Mouse (Mus musculus): ENCODE data around the gene Srcin1. TPM values are rescaled to one million over a fixed set of nuclear protein-coding genes. Genes with fewer than 3 reads are reported as not detected.

The Srcin1 gene
- polyA plus RNA-seq, 1 experiment from 2014 or later, result 0.49 TPM

DNA sequence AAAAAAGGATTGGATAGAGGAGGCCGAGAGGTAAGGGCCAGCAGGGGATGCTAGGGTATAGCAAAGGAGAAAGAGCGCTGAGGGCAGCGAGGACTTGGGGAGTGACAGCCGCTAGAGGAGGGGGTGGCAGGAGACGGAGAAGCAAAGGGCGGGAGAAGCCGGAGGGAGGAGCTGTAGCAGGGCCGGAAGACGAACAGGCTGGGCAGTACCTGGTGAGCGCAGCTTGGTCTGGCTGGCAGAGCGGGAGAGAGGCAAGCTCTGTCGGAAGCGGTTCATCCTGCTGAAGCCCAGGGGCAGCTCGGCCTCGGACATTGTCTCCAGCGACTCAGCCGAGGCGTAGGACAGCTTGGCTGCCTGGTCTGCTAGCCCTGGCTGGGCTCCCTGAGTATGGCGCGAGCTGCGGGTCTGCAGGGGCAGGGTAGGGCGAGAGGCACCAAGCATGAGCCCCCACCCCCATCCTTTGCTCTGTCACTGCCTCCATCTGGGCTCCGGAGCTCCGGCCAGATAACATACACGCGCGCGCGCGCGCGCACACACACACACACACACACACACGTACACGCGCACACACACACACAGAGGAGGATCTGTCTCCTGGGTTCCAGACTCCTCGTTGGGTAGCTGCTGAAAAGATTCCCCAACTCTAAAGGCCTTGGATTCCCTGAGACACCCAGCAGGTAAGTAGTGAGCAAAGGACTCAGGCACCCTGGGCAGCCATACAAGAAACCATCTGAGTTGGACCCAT is 39.0 kb downstream of the Srcin1 start:
- Histone ChIP-seq H3K4me1 (replicated peaks; ENCODE audit: control insufficient read depth, insufficient read depth) (peaks cover 5% of the 10 kb centered on the region; the same call in 1 of the 2 replicates), H3K27ac (replicated peaks) (no peak overlapping the region), H3K9me3 (ENCODE audit: control insufficient read depth, low read length) (no peaks in the 10 kb centered on the region), H3K9ac (ENCODE audit: low read length) (peak overlapping the region; percentile 45; the same call in 1 of the 2 replicates), H3K36me3 (ENCODE audit: control insufficient read depth, insufficient read depth, low read length) (no peaks in the 10 kb centered on the region), H3K4me2 (replicated peaks; ENCODE audit: low read depth) (peak overlapping the region; percentile 47), H3K27me3 (ENCODE audit: control insufficient read depth, insufficient read depth, low read length) (peaks cover 19% of the 10 kb centered on the region; the same call in 1 of the 2 replicates), H3K4me3 (ENCODE audit: low read depth, low read length) (peak overlapping the region; percentile 31)
- ATAC-seq (ENCODE audit: low FRiP score, low TSS enrichment), result peak; percentile 30; the same call in 1 of the 2 replicates
- TF ChIP-seq EP300 (optimal IDR thresholded peaks at IDR 0.05) (no peak), CTCF (IDR thresholded peaks at IDR 0.05; ENCODE audit: low read depth) (peak; percentile 49)
- DNase-seq (ENCODE audit: low spot score), result peak; percentile 35
- 2% methylated on average over 31 of the region's 36 CpGs for WGBS

DNA sequence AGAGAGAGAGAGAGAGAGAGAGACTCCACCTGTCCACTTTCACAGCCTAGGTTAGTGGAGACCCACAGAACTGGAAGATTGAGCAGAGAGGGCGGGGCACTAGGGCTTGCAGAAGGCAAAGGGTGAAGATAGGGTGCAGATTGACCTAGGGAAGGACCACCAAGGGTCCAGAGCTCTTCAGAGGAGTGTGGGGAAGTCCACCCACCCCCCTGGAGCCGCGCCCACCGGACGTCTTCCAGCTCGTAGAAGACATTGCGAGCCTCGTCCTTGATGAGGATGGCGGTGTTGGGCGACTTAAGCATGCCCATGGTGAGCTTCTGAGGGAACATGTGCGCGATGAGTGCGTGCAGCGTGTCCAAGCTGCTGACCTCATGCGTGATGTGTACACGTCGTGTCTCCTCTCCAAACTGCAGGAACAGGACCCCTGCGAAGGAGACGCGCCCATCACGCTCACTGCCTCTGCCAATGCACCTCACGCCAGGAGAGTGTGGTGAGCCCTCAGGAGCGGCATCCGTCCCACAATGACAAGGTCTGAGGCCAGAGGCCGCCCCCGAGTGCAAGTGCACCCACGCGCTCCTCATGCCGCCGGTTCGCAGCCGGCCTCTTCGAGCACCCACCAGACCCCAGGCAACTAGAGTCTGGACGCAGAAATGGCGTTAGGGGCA is 39.8 kb downstream of the Srcin1 start:
- Histone ChIP-seq H3K27me3 (ENCODE audit: control insufficient read depth, insufficient read depth, low read length) (peaks cover 19% of the 10 kb centered on the region; the same call in 1 of the 2 replicates), H3K4me2 (replicated peaks; ENCODE audit: low read depth) (peak overlapping the region; percentile 47), H3K27ac (replicated peaks) (no peak overlapping the region), H3K4me1 (replicated peaks; ENCODE audit: control insufficient read depth, insufficient read depth) (peaks cover 5% of the 10 kb centered on the region; the same call in 1 of the 2 replicates), H3K4me3 (ENCODE audit: low read depth, low read length) (peak overlapping the region; percentile 31), H3K36me3 (ENCODE audit: control insufficient read depth, insufficient read depth, low read length) (no peaks in the 10 kb centered on the region), H3K9ac (ENCODE audit: low read length) (no peak overlapping the region), H3K9me3 (ENCODE audit: control insufficient read depth, low read length) (no peaks in the 10 kb centered on the region)
- TF ChIP-seq EP300 (optimal IDR thresholded peaks at IDR 0.05) (no peak), CTCF (IDR thresholded peaks at IDR 0.05; ENCODE audit: low read depth) (no peak)
- DNase-seq (ENCODE audit: low spot score) (no peak), ATAC-seq (ENCODE audit: low FRiP score, low TSS enrichment) (no peak)
- WGBS, result 17% methylated on average over 35 of the region's 35 CpGs

DNA sequence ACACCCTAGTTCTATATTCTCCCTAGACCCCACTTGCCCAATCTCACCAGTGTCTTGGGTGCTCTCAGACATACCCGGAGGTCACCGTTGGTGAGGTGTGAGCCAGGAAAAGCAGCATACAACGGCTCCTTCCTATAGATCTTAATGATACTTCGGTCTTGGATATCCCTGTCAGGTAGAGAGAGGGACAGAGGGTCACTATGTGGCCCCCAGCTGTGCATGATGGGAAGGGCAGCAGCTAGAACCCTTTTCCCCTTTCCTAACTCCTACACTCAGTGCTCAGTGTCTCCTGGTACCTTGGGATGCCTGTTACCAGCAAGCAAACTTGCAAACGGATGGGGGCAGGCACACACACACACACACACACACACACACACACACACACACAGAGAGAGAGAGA is 40.3 kb downstream of the Srcin1 start:
- H3K4me3 ChIP-seq (ENCODE audit: low read depth, low read length), result no peak overlapping the region
- H3K27ac ChIP-seq (replicated peaks), result no peak overlapping the region
- WGBS, result 34% methylated on average over 5 of the region's 5 CpGs
- no peak overlapping the region for H3K4me2 ChIP-seq (replicated peaks; ENCODE audit: low read depth)
- no peak for TF ChIP-seq CTCF (IDR thresholded peaks at IDR 0.05; ENCODE audit: low read depth)
- no peak for TF ChIP-seq EP300 (optimal IDR thresholded peaks at IDR 0.05)
- H3K27me3 ChIP-seq (ENCODE audit: control insufficient read depth, insufficient read depth, low read length), result peaks cover 19% of the 10 kb centered on the region; the same call in 1 of the 2 replicates
- ATAC-seq (ENCODE audit: low FRiP score, low TSS enrichment) (no peak), DNase-seq (ENCODE audit: low spot score) (no peak)
- no peak overlapping the region for H3K9ac ChIP-seq (ENCODE audit: low read length)
- H3K9me3 ChIP-seq (ENCODE audit: control insufficient read depth, low read length), result no peaks in the 10 kb centered on the region
- peaks cover 5% of the 10 kb centered on the region; the same call in 1 of the 2 replicates for H3K4me1 ChIP-seq (replicated peaks; ENCODE audit: control insufficient read depth, insufficient read depth)
- H3K36me3 ChIP-seq (ENCODE audit: control insufficient read depth, insufficient read depth, low read length), result no peaks in the 10 kb centered on the region

DNA sequence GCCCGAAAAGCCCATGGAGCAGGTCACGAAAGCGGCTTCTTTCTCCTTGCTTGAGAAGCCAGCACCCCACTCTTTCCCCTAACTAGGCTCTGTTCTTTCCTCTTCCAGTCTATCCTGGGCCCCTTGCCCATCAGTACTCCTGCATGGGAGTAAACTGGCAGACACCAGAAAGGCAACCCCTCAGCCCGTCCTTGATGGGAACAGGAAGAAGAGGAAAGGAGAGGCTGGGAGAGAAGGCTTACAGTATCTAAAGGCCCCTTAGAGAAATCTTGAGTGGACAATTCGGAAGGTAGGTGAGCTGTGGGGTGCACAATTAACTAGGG is 40.7 kb downstream of the Srcin1 start:
- no peak for DNase-seq (ENCODE audit: low spot score)
- H3K27ac ChIP-seq (replicated peaks), result no peak overlapping the region
- H3K9ac ChIP-seq (ENCODE audit: low read length), result no peak overlapping the region
- H3K4me3 ChIP-seq (ENCODE audit: low read depth, low read length), result peak overlapping the region; percentile 27; the same call in 1 of the 2 replicates
- peaks cover 19% of the 10 kb centered on the region; the same call in 1 of the 2 replicates for H3K27me3 ChIP-seq (ENCODE audit: control insufficient read depth, insufficient read depth, low read length)
- no peak for TF ChIP-seq EP300 (optimal IDR thresholded peaks at IDR 0.05)
- no peak for TF ChIP-seq CTCF (IDR thresholded peaks at IDR 0.05; ENCODE audit: low read depth)
- WGBS, result 26% methylated on average over 5 of the region's 5 CpGs
- H3K9me3 ChIP-seq (ENCODE audit: control insufficient read depth, low read length), result no peaks in the 10 kb centered on the region
- peaks cover 5% of the 10 kb centered on the region; the same call in 1 of the 2 replicates for H3K4me1 ChIP-seq (replicated peaks; ENCODE audit: control insufficient read depth, insufficient read depth)
- H3K4me2 ChIP-seq (replicated peaks; ENCODE audit: low read depth), result no peak overlapping the region
- ATAC-seq (ENCODE audit: low FRiP score, low TSS enrichment), result no peak
- H3K36me3 ChIP-seq (ENCODE audit: control insufficient read depth, insufficient read depth, low read length), result no peaks in the 10 kb centered on the region

DNA sequence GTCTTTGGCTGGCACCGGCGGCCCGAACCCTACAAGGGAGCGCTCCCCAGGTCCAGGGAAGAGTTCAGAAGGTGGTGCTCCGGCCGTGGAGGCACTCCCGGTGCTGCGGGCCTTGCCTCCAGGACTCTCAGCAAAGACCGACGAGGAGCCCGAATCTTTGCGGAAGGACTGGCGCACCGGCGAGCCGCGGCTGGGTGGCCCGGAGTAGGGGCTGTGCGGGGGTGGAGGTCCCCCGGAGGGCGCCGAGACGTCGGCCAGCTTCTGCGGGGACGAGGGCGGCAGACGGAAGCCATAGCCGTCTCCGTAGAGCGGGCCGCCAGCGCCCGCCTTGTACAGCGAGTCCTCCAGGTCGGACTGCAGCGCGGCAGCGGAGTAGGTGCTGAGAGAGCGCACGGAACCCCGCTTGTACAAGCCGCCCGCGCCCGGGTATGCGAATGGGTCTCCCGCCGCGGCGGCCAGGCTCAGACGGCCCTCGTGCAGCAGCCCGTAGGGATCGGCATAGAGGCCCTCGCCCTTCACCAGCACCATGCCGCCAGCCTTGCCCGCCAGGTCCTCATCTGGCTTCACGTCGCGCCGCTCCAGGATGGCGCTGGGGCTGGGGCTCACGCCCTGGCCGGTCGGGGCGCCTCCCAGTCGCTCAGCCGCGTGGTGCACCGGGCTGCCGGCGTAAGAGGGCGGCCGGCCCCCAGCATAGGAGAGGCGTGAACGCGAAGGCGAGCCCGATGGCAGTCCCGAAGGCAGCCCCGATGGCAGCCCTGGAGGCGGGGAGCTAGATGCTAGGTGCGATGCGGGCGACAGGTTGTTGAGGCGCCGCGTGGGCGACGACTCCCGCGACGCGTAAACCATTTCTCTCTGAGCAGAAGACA is 41.3 kb downstream of the Srcin1 start:
- Histone ChIP-seq H3K27me3 (ENCODE audit: control insufficient read depth, insufficient read depth, low read length) (peaks cover 19% of the 10 kb centered on the region; the same call in 1 of the 2 replicates), H3K9ac (ENCODE audit: low read length) (0 out of 2 replicates have a peak overlapping the region, but pooled peaks have one; percentile 8), H3K4me3 (ENCODE audit: low read depth, low read length) (peak overlapping the region; percentile 27), H3K4me1 (replicated peaks; ENCODE audit: control insufficient read depth, insufficient read depth) (peaks cover 5% of the 10 kb centered on the region; the same call in 1 of the 2 replicates), H3K9me3 (ENCODE audit: control insufficient read depth, low read length) (no peaks in the 10 kb centered on the region), H3K36me3 (ENCODE audit: control insufficient read depth, insufficient read depth, low read length) (no peaks in the 10 kb centered on the region), H3K27ac (replicated peaks) (no peak overlapping the region), H3K4me2 (replicated peaks; ENCODE audit: low read depth) (peak overlapping the region; percentile 37)
- TF ChIP-seq EP300 (optimal IDR thresholded peaks at IDR 0.05), result no peak
- no peak for TF ChIP-seq CTCF (IDR thresholded peaks at IDR 0.05; ENCODE audit: low read depth)
- DNase-seq (ENCODE audit: low spot score) (peak; percentile 49), ATAC-seq (ENCODE audit: low FRiP score, low TSS enrichment) (no peak)
- 6% methylated on average over 72 of the region's 95 CpGs for WGBS
